Mouse (Mus musculus) testis, adult 2 months (tissue): ENCODE results near the gene Wbp1.

Experiments
- CTCF ChIP-seq: fragments of 200-500 bp; IDR thresholded peaks from 2 replicates; pipeline ENCODE4 v1.5.1; 2012; ENCODE audit warnings: low read depth, mild to moderate bottlenecking, inconsistent platforms, low read length, moderate library complexity; ENCODE audit not compliant: control insufficient read depth, insufficient read depth, insufficient replicate concordance
- POLR2A ChIP-seq: fragments of 200-500 bp; IDR thresholded peaks from 2 replicates; pipeline ENCODE4 v1.6.1; 2012; ENCODE audit warnings: low read depth, mild to moderate bottlenecking, inconsistent platforms, low read length, moderate library complexity; ENCODE audit not compliant: control insufficient read depth

GRCm38 (mm10) chr6:83151721-83152120 is 30.4 kb upstream of the Wbp1 start:
- TF ChIP-seq CTCF (no peak), POLR2A (no peak)
